Mouse (Mus musculus) urinary bladder, postnatal 10 days (tissue): ENCODE results near the gene Tradd.
A peak's percentile ranks its signal among the peaks of the same experiment; 100 is the strongest.
"Not testable (repeated sequence)": the region's sequence is repeated elsewhere in the genome, so short reads cannot be mapped to it uniquely, and the experiment has no call there.

Source experiments
- DNase-seq: peaks from one replicate; pipeline ENCODE4 v3.0.0; 2022; ENCODE audit warnings: low spot score

Tradd gene

GRCm38 (mm10) chr8:105237442-105238142 is 26.8 kb downstream of the Tradd start:
- DNase-seq: no peak

DNA sequence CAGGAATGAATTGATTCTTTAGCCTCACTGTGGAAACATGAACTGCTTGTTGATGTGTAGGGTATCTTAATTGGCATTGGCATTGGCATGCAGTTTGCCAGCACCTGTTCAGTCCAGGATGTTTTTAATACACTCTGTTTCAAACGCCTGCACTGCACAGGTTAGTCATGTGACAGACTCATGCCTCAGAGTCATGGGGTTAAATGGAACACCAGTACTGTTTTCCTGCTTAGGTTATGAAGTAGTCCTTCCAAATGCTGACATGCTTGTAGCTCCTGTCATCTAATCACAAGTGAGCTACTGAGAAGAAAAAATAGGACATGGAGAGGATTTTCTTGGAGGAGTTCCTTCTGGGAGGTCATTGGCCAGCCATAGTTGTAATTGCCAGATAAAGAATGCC is 29.2 kb downstream of the Tradd start:
- DNase-seq: no peak

DNA sequence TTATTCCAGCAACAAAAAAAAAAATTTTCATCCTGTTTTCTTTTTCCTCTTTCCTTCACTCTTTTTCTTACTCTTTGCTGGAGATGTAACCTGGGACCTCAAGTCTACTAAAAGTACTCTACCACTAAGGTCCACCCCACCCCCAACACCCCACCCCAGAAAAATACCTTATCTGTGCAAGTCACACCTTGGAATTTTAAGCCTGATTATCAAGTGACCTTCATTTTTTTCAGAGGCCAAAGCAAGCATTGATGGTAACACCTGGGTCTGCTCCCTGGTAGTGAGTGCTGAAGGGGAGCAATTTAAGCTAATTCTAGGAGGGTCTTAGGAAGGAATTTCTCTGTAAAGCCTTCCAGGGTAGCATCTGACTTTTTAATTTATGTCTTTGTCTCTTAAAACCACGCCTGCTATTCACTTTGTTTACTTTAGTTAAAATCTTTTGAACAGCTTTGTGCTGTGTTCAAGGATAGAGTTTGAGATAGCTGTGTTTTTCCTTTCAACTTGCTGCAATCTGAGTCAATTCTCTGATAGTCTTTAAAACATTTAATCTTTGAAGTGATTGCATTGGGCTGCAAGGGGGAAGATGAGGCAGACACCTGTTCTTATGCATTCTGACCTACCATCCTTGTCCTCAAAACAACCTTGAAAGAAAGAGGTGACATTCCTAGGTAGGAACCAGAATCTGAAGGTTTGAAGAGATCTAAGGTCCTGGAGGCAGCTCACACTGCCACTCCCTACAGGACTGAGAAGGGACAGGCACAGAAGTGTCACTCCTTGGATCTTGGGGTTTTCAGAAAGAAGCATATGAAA is 31.1 kb downstream of the Tradd start:
- no peak for DNase-seq

GRCm38 (mm10) chr8:105232321-105232693 is 32.1 kb downstream of the Tradd start:
- not testable (repeated sequence) for DNase-seq

DNA sequence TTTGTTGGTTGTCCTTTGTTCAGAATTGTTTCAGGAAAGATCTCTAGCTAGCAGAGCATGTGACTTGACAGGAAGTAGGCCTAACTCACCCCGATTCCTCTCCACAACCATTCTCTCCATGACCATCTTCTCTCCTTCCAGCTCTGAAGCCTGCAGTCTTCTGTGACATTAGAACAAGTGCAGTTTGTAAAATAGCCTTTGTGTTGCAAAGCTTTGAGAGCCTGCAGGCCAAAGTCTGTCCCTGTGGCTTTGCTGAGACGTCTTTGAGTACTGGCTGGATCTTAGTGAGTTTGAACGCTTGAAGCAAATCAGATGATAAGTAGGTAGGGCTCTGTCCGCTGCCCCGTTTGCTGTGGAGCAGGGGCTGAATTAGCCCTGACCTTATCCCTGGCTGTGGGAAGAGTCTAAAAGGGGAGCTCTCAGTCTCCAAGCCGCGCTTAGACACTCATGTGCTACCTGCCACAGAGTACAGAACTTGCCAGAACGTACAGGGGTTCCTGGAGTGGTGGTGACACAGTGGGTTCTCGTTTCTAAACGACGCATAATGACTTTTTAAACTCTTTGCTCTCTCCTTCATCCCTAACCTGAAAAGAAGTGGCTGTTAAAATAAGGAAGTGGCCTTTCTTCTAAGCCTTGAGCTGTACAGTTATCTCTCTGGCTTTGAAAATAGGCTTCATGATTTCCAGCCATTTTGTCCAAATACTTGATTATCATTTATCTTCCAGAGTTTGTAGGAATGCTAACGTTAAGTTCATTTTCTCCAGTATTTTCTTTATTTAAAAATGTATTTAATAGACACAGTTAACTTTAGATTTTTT is 32.7 kb downstream of the Tradd start:
- no peak for DNase-seq

GRCm38 (mm10) chr8:105225917-105226316 is 38.5 kb downstream of the Tradd start:
- no peak for DNase-seq

GRCm38 (mm10) chr8:105225272-105225593 is 39.2 kb downstream of the Tradd start:
- no peak for DNase-seq

- DNase-seq: peak; percentile 78
Measured at GRCm38 (mm10) chr8:105224413-105225271, 39.8 kb downstream of the Tradd start, which contains the start of gene D230025D16Rik. Gene D230025D16Rik (plus strand): TSS chr8:105225145.

DNA sequence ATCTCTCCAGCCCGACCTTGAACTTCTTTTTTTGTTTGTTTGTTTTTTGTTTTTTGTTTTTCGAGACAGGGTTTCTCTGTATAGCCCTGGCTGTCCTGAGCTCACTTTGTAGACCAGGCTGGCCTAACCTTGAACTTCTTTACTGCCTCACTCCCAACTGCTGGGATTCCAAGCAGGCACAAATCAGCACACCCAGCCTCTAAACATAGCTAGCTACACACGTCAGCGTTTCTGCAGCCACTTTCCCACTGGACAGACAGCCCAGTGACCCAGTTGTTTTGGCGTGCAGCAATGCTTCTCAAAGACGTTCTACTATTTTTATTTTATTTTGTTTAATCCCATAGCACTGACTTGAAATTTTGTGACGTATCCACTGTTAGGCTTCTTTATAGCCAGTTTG is 40.6 kb downstream of the Tradd start:
- no peak for DNase-seq

- no peak for DNase-seq
Measured at GRCm38 (mm10) chr8:105217926-105218522, 46.4 kb downstream of the Tradd start.

GRCm38 (mm10) chr8:105214104-105214503 is 50.3 kb downstream of the Tradd start:
- DNase-seq: no peak

GRCm38 (mm10) chr8:105209153-105210110 is 55.0 kb downstream of the Tradd start:
- DNase-seq: no peak
